Mouse (Mus musculus) CD4-positive helper T cell, adult 2 months (primary cell): Measurements from ENCODE around the gene Syn3.
"Not testable (repeated sequence)": the region's sequence is repeated elsewhere in the genome, so short reads cannot be mapped to it uniquely, and the experiment has no call there.

ENCODE experiments used
- DNase-seq: peaks from one replicate; pipeline ENCODE4 v3.0.0-alpha.2; 2012; ENCODE audit warnings: low read depth, missing footprints, low spot score

The Syn3 gene

DNA sequence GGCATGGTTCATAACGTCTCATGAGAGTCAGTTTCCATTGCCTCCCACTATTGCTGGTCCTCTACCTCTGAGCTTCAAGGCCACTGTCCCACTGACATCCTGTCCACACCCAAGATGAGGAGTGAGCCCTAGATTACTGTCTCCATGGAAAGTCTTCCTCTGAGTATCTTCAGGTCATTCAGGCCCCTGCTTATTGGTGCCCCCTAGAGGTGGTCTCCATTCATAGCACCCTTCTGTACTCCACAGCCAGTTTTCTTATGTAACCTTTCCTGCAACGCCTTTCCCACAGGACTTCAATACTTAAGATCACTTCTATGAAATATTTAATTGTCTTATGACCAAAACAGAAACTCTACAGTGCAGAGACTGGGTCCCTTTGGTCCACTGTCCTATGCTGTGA is 80.4 kb downstream of the Syn3 start:
- DNase-seq = no peak

DNA sequence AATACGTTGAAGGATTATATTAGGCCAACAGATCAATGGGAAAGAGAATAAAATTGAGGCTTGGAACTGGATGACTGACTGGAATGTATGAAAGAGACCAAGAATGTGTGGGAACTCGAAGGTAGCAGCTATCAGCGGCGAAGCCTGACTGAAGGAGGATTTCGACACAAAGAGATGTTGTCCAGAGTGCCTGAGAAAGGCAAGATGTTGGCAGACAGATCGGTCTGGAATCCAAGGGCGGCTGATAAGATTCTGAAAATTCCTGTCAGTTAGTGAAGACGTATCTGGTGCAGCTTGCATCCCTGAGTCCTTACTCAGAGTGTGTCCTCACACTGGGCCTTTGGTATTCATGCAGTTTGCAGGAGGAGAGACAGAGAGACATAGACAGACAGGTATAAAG is 81.9 kb downstream of the Syn3 start:
- no peak for DNase-seq

DNA sequence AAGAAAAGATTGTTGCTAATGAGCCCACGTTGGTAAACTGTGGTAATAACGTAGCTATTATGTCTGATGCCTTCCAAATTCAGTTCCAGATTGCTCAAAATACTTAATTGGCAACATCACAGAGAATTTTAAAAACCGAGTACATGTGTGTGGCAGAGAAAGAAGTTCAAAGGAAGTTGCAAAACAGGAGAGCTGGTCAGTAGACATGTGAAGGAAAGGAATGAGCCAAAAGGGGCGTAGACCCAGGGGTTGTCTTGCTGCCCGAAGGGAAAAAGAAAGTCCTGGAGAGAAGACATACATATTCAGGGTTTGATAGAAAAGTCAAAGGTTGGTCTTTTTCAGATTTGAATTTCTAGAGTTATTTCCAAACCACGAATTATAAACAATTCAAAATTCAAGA is 87.8 kb downstream of the Syn3 start:
- no peak for DNase-seq

DNA sequence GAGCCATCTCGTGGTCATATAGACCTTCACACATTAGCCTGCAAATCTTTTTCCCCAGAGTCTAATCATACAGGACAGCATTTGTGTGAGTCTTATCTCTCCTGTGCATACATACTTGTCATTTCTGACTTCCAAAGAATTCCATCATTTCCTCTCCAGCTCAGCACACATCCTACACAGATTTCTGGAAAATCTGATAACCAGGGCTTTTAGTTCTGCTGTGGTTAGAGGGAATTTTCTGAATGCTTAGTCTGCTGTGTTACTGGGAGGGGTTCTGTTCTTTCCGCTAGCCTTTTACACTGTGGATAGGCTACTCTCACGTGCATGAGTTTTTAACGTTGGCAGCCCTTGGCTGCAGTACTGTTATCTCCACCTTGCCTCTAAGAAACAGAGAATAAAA is 91.7 kb downstream of the Syn3 start:
- no peak for DNase-seq

DNA sequence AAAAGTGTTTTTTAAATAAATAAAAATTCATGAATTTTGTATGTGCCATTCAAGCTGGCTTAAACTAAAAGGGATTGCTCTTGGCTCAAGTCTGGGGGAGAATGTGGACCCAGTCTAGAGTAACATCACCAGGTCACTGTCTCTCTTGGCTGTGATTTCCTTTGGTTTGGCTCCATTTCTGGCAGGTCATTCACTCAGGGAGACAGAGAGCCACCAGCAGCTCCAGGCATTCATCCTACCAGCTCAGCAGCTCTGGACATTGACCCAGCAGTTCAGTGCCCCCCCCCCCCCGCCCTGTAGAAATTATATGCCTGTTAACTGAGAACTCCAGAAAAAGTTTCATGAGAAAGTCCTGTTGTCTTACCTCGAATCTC is 100.4 kb downstream of the Syn3 start:
- no peak for DNase-seq

DNA sequence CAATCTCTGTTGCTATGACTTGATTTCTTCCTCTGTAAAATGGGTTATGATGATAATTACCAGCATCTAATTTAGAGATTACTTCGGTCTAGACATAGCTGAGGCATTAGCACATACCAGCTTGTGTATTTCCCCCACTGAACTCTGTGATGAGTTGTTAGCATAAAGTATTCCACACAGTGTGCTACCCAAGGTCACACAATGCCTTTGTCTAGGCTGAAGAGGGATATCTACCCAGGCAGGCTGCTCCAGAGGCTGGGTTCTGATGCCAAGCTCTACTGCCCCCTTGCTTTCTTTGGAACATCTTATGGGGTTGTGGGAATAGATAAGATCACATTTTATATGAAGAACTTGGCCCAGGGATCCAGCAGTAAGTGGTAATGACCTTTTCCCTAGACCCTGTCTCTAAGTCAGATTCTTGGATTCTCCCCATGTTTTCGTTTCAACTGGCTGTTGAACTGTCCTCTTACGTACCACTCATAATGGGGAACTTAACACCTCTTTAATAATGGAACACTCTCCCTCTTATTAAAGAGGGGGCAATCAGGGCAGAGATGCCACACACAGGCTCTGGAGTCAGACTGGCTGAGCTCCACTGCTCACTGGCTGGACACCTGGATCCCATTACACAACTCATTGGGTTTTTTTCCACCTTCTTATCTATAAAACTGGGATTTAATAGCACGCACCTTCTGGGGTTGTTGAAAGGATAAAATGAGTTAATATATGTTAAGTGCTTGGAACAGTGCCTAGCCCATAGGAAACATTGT is 100.9 kb downstream of the Syn3 start:
- no peak for DNase-seq

DNA sequence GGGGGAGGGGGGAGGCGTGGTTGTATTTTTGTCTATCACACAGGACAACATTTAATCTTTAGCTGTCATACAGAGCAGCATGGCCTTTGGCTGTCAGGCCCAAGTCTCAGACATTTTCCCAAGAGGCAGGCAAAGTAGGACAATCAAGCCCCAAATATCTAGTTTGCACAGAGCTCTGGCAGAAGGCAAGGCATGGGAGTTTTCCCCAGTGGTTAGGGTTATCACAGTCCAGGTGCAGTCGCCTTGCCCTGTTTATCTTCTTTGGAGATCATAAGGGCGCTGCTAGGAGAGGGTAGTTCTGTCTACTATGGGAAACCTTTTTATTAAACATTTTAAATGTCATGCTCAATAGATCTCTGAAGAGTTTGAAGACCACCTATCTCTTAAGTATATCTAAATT is 106.3 kb downstream of the Syn3 start:
- DNase-seq = no peak

DNA sequence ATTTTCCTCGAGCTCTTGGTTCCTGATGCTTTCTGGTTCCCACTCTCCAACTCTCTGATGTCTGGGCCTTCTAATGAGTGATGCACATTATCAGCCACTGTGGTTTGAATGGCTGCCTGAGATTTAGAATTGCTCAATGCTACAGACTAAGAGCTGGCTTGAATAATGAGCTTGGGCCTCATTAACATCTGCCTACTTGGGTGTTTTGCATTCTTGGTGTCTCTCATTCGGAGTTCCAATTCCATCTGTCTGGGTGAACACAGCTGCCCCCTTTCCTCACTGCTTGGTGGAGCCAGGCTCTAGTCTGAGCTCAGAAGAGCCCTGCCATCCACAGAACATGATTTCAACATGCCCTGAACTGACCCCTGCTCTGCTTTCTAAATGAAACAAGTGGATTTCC is 108.8 kb downstream of the Syn3 start:
- DNase-seq = no peak

DNA sequence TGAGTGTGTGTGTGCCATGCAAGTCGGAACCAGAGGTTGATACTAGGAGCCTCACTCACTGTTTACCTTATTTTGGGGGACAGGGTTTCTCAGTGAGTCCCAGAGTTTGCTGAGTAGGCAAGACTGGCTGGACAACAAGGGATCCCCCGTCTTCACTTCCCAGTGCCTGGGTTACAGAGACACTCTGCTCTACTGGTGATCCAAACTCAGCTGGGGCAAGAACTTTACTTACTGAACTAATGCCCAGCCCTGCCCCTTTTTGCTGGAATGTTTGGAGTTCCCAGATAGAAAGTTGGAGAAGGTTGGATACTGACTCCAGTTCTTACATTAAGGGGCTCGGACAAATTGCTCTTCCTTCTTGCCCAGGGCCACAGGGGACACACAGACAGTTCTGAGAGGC is 109.3 kb downstream of the Syn3 start:
- DNase-seq = no peak

DNA sequence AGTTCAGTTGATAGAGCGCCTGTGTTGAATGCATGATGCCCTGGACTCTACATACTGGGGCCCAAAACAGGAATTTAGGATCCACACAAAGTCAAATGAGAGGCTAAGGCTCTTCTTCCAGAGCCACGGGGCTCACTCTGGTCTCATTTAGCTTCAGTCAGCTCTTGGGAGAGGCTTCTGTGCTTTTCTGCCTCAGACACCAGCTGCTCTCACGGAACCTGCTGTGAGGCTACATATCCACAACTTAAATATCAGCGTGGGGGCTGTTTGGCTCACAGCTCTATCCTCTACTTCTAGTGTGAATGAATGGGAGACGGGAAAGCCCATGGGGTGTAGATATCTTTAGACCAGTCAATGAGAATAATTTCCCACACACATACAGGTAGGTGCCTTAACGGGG is 109.9 kb downstream of the Syn3 start:
- DNase-seq = no peak

DNA sequence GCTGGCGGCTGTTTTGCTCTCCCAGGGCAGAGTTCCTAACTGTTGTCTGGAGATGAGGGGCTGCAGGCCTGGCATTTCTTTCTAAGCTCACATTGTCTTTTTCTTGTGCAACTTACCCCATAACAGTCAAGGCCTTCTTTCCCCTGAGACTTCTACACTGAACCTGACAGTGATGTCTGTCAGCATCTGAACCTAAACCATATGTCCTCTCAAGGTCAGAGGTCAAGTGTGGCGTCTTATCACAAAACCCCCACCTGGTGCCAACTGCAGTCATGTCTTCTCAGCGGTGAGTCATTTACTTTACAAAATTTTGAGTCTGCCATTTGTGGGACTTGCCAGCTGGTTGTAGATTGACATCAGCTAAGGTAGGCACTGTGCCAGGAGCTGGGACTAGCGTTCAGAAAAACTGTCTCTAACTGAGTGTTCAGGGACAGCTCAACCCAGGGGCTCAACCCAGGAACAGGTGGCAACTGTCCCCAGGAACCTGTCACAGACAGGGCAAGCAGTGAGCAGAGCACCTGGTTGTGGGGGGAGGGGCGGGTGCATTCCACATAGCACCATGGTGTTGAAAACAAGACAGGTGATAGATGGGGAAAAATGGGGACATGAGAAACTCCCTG is 110.8 kb downstream of the Syn3 start:
- no peak for DNase-seq

DNA sequence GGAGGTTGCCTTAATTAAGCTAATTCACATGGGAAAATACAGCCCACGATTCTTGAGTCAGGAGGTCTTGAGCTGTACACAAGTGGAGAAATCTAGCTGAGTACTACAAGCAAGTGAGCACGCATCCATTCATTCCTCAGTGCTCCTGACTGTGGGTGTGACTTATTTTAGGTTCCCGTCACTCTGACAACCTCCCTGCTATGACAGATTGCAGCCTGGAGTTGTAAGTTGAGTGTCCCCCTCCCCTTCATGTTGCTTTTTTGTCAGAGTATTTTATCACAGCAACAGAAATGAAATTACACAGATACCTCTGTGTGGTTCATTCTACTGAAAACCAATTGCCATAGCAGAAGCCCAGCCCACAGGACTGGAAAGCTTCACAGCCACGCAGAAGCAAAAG is 112.5 kb downstream of the Syn3 start:
- DNase-seq = no peak

DNA sequence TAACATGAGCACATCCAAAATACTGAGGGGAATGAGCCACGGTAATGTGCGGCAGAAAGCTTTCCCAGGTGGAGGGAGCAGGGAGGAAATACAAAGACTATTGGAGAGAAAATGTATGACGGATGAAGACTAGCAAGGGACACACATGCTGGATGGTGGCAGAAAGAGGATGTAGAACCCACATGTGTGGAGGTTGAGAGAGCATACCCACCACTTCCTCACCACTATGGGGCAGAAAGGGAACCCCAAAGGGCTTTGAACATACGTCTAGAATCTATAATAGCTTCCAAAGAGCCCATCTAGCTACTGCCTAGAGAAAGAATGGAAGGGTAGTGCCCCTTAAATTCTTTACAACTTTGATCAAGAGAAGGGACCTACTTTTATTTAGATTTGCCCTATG is 113.0 kb downstream of the Syn3 start:
- DNase-seq = no peak

DNA sequence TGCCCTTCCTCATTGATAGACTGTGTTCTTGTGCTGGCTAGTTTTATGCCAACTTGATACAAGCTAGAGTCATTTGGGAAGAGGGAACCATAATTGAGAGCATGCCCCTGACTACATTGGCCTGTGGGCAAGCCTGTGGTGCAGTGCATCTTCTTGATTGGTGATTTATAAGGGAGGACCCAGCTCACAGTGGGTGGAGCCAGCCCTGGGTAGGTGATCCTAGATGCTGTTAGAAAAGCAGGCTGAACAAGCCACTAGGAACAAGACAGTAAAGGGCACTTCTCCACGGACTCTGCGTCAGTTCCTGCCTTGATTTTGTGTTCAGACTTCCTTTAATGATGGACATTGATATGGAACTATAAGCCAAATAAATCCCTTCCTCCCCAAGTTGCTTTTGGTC is 114.0 kb downstream of the Syn3 start:
- no peak for DNase-seq

DNA sequence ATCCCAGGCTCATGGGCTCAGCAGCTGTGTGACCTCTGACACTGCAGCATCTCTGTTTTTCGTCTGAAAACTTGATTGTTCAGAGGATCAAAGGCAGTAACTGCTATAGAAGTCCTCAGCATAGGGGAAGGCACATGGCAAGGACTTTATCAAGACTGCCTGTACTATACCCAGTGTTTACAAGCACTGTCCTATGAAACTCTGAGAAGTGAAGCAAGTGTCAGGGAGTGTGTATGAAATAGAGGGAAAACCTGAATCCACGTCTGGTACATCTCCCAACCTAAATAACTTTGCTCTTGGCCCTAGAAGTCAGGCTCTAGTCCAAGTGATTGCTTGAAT is 116.8 kb downstream of the Syn3 start:
- no peak for DNase-seq

DNA sequence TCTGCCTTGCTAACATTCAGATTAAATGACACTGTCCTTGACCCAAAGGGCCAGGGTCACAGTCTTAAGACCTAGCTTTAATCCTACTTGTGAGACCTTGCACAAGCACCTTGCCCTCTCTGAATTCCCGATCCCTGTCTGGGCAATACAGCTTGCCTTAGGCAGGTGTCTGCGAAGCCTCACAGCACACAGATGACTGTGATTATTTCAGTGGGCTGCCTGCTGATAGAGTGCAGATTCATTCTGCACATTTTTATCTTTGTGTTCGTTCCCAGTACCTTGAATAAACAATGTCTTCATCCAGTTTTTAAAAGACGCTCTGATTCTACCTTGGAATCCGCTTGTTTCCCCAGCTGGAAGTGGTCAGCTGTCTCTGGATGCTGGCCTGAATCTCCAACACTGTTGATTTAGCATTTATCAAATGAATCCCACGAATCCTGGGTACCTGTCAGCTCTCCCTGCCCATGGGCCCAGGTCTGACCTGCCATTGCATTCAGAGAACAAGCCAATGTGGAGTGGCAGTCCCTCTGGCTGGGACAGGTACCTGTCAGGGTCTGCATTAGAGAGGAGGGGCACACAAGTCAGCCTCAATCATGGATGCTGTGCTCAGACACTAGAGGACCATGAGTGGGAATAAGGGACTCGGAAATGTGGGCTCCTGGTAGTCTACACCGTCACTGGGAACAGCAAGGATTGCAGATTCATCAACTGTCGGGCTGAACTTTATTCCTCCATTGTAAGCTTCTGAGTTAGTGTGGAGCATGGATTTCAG is 117.4 kb downstream of the Syn3 start:
- DNase-seq = no peak

DNA sequence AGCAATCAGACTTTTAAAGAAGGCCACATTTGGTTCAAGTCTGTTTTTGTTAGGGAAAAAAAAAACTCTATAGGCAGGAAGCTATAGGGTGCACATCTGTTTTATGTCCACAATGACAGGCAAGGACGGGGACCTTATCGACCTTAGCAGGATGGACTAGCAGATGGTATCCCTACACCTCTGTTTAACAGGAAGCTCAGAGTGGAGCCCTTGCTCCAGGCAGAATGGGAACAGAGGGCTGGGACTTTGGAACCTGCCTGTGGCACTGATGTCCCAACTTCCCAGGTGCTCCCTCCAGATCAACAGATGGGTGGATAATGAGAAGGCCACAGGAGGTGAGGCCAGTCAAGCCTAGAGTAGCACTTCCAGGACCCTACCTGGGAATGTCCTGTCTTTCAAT is 118.1 kb downstream of the Syn3 start:
- DNase-seq = no peak

DNA sequence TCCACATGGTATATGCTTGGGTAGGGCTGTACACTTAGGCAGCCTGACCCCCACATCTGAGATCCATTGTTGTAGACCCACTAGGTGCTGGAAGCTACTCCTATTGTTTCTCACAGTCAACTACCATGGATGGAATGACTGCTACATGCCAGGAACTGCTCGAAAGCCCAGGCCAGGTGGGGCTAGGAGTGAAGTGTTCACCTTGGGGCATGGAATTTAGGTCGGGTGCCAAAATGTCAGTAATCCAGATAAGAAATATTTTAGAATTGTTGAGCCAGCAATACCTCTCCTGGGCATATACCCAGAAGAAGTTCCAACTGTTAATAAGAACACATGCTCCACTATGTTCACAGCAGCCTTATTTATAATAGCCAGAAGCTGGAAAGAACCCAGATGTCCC is 119.9 kb downstream of the Syn3 start:
- not testable (repeated sequence) for DNase-seq

DNA sequence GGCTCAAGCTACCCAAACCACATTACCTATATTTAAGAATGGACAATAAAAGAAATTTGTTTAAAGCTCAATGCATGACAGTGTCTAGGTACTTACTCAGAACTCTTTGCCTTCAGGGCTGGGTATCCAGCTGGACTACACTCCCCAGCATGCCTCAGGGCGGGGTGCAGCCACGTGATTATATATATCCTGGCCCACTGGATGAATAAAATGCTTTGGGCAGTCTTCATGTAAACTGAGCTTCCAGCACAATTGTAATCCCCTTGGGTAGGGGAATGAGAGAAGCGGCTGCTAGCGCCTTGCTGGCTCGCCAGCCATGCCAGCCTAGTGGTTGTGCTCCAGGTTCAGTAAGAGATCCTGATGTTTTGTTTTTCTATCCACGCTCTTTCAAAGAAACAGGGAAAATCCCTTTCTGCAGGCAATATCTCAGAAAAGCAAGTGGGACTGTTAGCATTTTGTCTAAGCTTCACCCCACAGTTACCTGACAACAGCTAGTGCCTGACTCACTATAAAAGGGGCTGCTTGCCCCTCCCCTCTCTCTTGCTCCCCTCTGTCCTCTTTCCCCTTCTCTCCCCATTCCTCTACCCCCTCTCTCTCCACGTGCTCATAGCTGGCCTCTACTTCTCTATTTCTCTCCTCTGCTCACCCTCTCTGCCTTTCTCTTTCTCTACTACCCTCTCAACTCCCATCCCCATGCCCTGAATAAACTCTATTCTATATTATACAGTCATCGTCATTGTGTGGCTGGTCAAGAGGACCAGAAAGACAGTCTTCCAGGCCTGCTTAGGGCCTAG is 122.1 kb downstream of the Syn3 start:
- no peak for DNase-seq

DNA sequence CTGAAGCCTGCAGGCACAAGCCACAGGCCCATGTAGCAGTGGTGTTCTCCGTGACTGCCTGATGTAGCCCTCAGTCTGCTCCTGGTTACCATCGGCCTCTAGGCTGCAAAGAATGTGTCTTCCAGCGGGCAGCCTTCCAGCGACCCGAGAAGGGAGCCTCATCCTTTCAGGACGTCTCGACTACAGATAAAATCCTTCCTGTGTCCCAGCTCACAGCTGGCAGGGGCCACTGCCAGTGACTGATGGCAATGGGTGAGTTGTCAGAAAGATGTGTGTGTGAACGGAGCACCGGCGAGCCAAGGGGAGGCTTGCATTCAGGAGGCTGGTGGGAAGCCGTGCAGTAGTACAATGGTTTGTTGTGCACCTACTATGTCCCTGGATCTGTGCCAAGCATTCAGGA is 122.8 kb downstream of the Syn3 start:
- no peak for DNase-seq

DNA sequence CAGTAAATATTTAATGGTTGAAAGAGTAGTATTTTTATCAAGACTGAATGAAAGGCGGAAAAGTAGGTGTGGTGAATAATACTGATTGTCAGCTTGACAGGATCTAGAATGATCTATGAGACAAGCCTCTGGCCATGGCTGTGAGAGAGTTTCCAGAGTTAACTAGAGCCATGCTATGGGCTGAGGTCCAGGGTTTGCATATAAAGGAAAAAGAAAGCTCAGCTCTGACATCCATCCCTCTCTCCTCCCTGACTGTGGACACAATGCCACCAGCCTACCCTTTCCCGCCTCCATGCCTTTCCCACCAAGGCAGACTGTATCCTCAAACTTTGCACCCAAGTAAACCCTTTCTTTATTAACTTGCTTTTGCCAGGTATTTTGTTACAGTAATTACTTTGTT is 124.6 kb downstream of the Syn3 start:
- DNase-seq = no peak

DNA sequence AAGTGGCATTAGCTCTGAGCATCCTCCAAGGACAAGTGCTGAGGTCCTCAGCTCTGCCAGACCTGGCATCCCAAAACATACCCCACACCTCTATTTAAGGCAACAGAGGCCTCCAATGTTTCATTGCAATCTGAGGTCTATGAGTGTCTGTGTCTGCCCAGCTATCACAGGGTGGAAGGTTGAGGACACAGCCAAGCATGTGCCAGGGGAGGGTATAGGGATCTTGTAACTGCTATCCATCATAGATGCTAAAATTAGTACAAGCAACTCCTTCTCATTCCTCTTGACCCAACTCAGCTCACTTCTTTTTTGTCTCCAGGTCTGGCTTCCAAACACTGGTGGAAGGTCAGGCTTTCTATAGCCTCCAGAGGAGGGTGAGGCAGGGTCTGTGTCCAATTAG is 127.1 kb downstream of the Syn3 start:
- no peak for DNase-seq
